Mouse (Mus musculus) embryonic facial prominence, embryonic 10.5 days (tissue): ENCODE results near the gene Dcaf10. TPM values are rescaled to one million over a fixed set of nuclear protein-coding genes. Genes with fewer than 3 reads are reported as not detected.

Experiments
- DNase-seq: peaks from one replicate; pipeline ENCODE4 v3.0.0-alpha.2; 2017; ENCODE audit warnings: low spot score
- H3K27ac ChIP-seq: fragments of 300-500 bp; sonication (generic); replicated peaks from 2 replicates; pipeline ENCODE4 v1.5.1; 2016; ENCODE audit warnings: mild to moderate bottlenecking
- H3K27me3 ChIP-seq: fragments of 300-500 bp; sonication (generic); replicated peaks from 2 replicates; pipeline ENCODE4 v1.6.1; 2016; ENCODE audit warnings: low read depth, mild to moderate bottlenecking; ENCODE audit not compliant: poor library complexity, severe bottlenecking
- H3K36me3 ChIP-seq: fragments of 300-500 bp; sonication (generic); replicated peaks from 2 replicates; pipeline ENCODE4 v1.6.1; 2016; ENCODE audit warnings: mild to moderate bottlenecking, moderate library complexity
- H3K4me1 ChIP-seq: fragments of 300-500 bp; sonication (generic); 2 replicates; pipeline ENCODE4 v1.6.1; 2016
- H3K4me3 ChIP-seq: fragments of 300-500 bp; sonication (generic); 2 replicates; pipeline ENCODE4 v1.5.1; 2016; ENCODE audit warnings: mild to moderate bottlenecking, moderate library complexity
- H3K9me3 ChIP-seq: fragments of 300-500 bp; sonication (generic); 2 replicates; pipeline ENCODE4 v1.6.1; 2016; ENCODE audit warnings: mild to moderate bottlenecking
- WGBS: fragments of 180-500 bp; shearing (Covaris S2); methylation state at CpG from one replicate; pipeline ENCODE4 v1.1.7; 2016; 5-methylcytosine and 5-hydroxymethylcytosine counted together
- polyA plus RNA-seq: library from polyadenylated mRNA; unstranded; fragments of >200 nt; fragmentation: Nextera tagmentation; extraction: Ambion mirVana; gene quantifications from 2 replicates; pipeline ENCODE4 v1.2.1, GENCODE M21; 2016

Gene Dcaf10
- polyA plus RNA-seq, 1 experiment from 2014 or later: 9.0 TPM

DNA sequence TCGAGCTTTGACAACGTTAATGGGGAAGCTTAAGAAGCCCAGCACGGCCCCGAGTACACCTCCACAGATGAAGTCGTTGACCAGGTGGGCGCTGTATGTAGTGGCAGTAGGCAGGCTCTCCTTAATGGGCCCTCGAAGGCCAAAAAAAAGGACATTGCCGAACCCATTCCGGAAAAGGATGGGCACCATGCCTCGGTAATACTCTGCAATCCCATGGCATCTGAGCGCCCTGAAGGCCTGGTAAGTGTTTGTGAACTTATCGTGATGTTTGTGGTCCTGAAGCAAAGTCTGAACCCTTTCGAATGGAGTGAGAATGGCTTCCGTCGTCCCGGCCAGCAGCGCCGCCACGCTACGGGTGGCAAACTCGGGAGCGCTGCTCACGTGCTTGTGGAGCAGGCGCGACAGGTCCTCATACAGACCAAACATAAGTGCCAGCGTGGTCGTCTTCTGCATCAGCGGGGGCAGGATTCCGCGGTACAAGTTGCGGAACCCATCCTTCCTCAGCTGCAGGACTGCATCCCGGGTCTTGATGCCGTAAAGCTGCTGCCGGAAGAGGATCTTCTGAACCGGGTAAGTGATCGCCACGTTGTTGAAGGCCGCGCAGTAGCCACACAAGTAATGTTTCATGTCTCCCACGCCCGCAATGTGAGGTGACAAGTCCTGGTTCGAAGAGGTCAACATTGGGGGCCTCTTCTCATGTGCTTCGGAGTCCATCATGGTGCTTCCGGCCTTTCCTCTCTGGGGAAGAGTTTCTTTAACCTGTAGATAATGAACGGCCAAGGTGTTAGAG is 57.7 kb downstream of the Dcaf10 start:
- Histone ChIP-seq H3K27ac (no peak overlapping the region), H3K4me3 (no peak overlapping the region), H3K27me3 (no peaks in the 10 kb centered on the region), H3K4me1 (no peaks in the 10 kb centered on the region), H3K36me3 (peaks cover 99% of the 10 kb centered on the region), H3K9me3 (no peaks in the 10 kb centered on the region)
- WGBS: 96% methylated on average over 45 of the region's 45 CpGs
- DNase-seq: no peak

DNA sequence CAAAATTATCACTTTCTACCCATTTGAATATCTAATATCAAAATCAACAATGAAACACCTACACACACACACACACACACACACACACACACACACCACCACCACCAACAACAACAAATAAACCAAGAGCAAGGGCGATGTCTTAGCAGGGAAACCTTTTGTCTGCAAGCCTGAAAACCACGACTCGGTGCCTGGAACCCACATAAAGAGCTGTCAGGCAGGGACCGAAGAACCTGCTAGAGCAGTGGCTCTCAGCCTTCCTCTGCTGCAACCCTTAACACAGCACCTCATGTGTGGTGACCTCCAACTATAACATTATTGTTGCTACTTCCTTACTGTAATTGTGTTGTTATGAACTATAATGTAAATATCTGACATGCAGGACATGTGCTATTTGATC is 60.4 kb downstream of the Dcaf10 start:
- no peaks in the 10 kb centered on the region for H3K27me3 ChIP-seq
- WGBS: 93% methylated on average over 4 of the region's 4 CpGs
- peaks cover 80% of the 10 kb centered on the region for H3K36me3 ChIP-seq
- no peak overlapping the region for H3K27ac ChIP-seq
- no peak for DNase-seq
- no peaks in the 10 kb centered on the region for H3K9me3 ChIP-seq
- peaks cover 15% of the 10 kb centered on the region for H3K4me1 ChIP-seq
- H3K4me3 ChIP-seq: no peak overlapping the region

DNA sequence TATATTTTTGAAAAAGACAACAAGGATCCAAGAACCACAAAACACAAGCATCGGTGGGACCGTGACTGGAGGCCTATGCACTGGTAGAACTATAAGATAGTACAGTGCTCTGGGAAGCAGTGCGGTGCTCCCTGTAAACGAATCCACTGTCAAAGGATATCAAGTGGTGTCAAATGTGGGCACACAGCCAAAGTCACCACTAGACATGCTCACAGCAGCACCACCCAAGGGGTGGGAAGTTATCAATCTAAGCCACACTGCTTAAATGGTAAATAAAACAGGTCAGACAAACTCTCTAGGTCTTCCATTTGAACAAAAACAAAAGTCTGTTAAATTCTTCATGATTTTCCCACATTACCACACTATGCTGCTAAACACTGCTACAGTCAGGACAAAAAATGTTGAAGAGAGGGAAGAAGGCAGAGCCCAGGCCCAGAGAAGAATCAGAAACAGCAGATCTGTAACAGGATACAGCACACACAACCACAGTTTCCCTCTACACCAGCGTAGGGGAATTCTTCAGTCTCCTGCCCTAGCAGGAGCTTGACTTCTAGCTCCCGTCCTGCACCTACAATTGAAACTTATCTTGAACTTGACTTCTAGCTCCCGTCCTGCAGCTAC is 61.1 kb downstream of the Dcaf10 start:
- Histone ChIP-seq H3K27ac (no peak overlapping the region), H3K9me3 (no peaks in the 10 kb centered on the region), H3K36me3 (peaks cover 73% of the 10 kb centered on the region), H3K4me1 (peaks cover 22% of the 10 kb centered on the region), H3K27me3 (no peaks in the 10 kb centered on the region), H3K4me3 (no peak overlapping the region)
- 90% methylated on average over 7 of the region's 7 CpGs for WGBS
- no peak for DNase-seq

DNA sequence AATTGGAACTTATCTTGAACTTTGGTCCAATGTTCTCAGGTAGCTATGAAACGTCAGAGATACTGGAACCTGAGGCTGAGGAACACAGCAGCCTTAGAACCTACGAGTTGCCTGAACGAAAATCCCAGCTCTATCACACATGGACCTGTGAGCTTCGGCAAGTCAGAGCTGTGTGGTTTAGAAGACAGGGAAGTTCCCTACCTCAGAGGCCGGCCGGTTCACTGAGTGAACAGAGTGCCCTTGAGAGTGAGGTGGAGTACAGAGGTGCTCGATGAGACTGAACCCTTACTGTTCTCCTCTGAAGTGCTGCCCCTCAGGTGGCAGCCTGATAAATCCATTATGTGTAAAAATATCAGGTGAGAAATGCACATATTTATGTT is 61.6 kb downstream of the Dcaf10 start:
- H3K27me3 ChIP-seq: no peaks in the 10 kb centered on the region
- H3K27ac ChIP-seq: no peak overlapping the region
- peaks cover 68% of the 10 kb centered on the region for H3K36me3 ChIP-seq
- 91% methylated on average over 7 of the region's 7 CpGs for whole genome bisulfite sequencing
- no peaks in the 10 kb centered on the region for H3K9me3 ChIP-seq
- no peak for DNase-seq
- peaks cover 25% of the 10 kb centered on the region for H3K4me1 ChIP-seq
- no peak overlapping the region for H3K4me3 ChIP-seq

DNA sequence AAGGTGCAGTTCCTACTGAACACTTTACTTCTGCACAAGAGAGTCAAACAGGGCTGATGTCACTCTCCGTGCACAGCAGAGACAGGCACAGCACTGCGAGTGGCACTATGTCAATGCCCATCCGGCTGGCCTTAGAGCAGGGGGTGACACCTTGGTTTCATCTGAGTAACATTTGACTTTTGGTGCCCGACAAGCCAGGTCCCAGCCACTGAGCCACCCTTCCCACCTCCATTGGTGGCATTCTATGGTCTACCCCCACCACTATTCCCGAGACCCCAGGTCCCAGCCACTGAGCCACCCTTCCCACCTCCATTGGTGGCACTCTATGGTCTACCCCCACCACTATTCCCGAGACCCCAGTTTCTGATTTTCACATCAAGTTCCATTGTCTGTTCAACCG is 62.2 kb downstream of the Dcaf10 start:
- Histone ChIP-seq H3K4me3 (no peak overlapping the region), H3K27me3 (no peaks in the 10 kb centered on the region), H3K36me3 (peaks cover 62% of the 10 kb centered on the region), H3K27ac (no peak overlapping the region), H3K4me1 (peaks cover 30% of the 10 kb centered on the region), H3K9me3 (no peaks in the 10 kb centered on the region)
- no peak for DNase-seq
- WGBS: 94% methylated on average over 7 of the region's 7 CpGs

DNA sequence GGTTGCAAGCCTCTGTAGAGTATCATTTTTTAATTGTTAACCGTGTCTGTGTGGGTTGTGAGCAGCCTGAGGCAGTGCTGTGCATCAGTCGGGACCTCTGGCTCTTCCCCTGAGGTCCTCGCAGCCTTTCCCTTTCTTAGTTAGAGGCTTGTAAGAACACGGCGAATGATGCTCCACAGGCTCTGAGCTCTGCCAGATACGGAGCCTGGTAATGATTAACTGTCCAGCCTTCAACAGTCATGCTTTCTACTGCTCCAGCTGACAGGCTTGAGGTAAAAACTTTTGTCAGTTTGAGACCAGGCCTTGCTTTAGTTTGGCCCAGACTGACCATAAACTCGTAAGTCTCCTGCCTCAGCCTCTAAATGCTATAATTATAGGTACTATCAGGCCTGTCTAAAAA is 63.4 kb downstream of the Dcaf10 start:
- Histone ChIP-seq H3K4me1 (peaks cover 36% of the 10 kb centered on the region), H3K27ac (no peak overlapping the region), H3K4me3 (no peak overlapping the region), H3K27me3 (no peaks in the 10 kb centered on the region), H3K36me3 (peaks cover 49% of the 10 kb centered on the region), H3K9me3 (no peaks in the 10 kb centered on the region)
- DNase-seq: no peak
- 63% methylated on average over 7 of the region's 7 CpGs for WGBS

DNA sequence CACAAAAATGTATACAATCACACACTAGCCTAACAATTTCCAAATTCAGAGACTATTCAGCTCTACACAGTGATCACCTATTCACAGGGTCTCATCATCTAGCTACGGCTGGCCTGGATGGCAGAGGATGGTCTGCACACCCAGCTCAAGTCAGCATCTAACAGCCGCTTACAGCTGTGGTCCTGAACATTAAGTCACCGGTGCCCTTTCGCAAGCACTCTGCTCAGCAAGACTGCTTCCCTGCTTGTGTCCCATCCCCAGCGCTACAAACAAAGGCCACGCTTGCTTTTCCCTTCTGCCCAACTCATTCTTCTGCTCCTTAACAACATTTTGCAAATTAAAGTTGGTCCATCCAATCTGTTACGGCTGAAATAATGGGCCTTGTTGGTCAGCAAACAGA is 64.5 kb downstream of the Dcaf10 start:
- H3K4me3 ChIP-seq: peak overlapping the region; percentile 98; the same call in 1 of the 2 replicates
- WGBS: 84% methylated on average over 7 of the region's 7 CpGs

DNA sequence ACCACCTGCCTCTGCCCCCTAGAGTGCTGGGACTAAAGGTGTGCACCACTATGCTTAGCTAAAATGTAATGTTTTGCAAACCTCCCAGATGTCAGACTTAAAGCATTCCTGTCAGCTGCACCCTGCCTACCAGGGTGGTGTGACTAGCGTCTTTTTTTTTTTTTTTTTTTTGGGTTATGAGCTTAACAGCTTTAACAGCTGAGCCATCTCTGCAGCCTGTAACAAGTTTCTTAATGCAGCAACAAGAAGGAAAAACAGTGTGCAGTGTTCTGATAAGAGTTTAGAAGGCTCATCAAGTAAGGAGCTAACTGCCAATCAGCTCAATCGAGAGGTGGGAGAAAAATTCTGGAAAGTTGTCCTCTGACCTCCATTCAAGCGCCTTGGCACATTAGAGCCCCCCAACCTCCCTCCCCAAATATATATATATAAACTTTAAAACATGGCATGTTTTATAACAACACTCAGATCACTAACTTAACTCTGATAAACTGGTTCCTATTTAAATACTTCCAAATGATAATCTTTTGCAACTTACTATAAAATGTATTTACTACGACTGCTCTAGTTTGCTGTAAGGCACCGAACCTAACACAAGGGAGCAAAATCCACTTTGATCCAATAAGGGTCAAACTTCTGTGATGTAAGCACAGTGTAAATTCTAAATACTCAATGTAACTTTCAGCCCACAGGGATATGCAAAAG is 65.3 kb downstream of the Dcaf10 start:
- H3K27ac ChIP-seq: peak overlapping the region; percentile 98
- peak overlapping the region; percentile 98 for H3K4me3 ChIP-seq
- no peaks in the 10 kb centered on the region for H3K9me3 ChIP-seq
- H3K36me3 ChIP-seq: peaks cover 31% of the 10 kb centered on the region
- 74% methylated on average over 5 of the region's 5 CpGs for WGBS
- no peak for DNase-seq
- peaks cover 38% of the 10 kb centered on the region for H3K4me1 ChIP-seq
- H3K27me3 ChIP-seq: 0 out of 2 replicates have a peak, but pooled peaks cover 6% of the 10 kb centered on the region

More for the DNA sequence above, 64.5 kb downstream of the Dcaf10 start:
- DNase-seq: no peak
- H3K9me3 ChIP-seq: no peaks in the 10 kb centered on the region
- H3K36me3 ChIP-seq: peaks cover 39% of the 10 kb centered on the region
- H3K27ac ChIP-seq: no peak overlapping the region
- H3K27me3 ChIP-seq: 0 out of 2 replicates have a peak, but pooled peaks cover 6% of the 10 kb centered on the region
- H3K4me1 ChIP-seq: peaks cover 36% of the 10 kb centered on the region

DNA sequence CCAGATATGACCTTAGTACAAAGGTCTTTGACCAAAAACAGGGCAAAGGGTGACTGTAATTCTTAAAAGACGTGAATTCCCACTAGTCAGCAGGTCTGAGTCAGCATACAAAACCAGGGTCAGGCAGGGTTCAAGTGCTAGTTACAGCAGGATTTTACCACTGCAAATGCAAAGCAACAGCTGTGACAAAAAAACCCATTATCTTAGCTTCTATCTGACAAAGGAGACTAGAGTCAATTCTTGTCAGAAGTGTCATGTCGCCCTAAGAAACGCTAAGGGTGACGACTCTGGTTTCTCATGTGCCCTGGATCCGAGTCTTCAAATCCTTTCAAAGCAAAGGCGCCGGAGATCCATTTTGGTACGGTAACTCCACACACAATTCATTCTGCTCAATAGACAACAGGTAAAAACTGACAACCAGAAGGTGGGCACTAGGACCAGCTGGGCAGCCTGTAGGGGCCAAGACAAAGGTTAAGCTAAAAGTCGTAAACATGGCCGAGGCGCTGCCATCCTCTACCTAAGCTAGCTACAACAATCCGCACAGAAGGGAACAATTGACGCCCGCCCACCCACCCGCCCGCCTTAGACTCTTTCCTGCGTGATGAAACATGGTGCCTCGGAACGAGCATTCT is 65.9 kb downstream of the Dcaf10 start:
- WGBS: 3% methylated on average over 19 of the region's 19 CpGs
- peaks cover 24% of the 10 kb centered on the region for H3K36me3 ChIP-seq
- peaks cover 45% of the 10 kb centered on the region for H3K4me1 ChIP-seq
- 0 out of 2 replicates have a peak, but pooled peaks cover 6% of the 10 kb centered on the region for H3K27me3 ChIP-seq
- peak overlapping the region; percentile 98 for H3K4me3 ChIP-seq
- H3K27ac ChIP-seq: peak overlapping the region; percentile 98
- no peaks in the 10 kb centered on the region for H3K9me3 ChIP-seq
- no peak for DNase-seq

DNA sequence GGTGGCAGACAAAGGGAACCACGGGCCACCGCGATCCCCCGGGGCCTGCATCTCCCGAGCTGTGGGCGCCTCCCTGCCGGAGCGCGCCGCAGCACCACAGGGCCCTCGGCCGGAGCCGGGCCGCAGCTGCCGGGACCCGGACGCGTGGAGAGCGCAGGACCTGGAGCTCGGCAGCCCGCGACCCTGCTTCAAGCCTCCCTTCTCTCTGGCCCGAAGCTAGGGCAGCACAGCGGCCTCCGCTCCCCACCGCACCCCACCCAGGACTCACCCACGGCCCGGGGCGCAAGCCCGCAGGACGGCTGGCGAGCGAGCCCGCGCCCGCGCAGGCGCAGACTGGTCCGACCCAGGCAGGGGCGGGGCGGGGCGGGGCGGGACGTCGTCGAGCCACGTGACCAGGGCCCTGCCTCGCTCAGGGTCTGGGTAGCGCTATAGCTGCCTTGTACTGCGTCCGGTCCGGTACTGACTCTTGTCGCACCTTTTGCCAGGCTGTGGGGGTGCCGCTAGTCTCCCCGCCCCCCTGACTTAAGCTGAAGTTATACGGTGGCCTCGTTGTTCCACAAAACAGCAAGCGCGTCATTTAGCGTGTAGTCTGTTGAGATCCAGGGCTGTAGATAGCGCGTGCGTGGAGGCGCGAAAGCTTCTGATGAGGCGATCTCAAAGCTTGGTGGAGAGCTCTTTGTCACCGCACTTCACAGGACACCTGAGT is 66.7 kb downstream of the Dcaf10 start, which contains the start of gene Slc25a51:
Slc25a51 (minus strand) TSS at position 340 of the 706 bp plus-strand sequence.
- under 1% methylated on average over 67 of the region's 67 CpGs for WGBS
- H3K27ac ChIP-seq: peak within 1 kb of the TSS; percentile 98
- DNase-seq: peak; percentile 95

DNA sequence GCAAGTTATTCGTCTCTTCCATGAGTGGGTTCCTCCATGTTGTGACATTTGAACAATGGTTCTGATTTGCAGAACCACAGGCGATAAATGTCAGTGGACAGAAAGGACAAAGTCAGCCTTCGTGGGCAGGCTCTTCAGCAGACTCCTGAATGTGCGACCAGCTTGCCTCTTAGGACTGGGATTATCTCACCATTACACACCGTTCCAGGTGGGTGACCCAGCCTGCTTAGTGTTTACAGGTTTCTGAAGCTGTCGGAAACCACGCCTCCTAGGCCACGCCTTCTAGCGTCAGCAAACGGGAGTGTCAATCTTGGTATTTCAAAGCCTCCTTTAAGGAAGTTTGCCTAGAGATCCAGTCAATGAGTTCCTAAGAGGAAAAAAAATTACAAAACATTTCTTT is 67.4 kb downstream of the Dcaf10 start:
- Histone ChIP-seq H3K36me3 (peaks cover 10% of the 10 kb centered on the region), H3K27ac (peak overlapping the region; percentile 98), H3K4me3 (peak overlapping the region; percentile 98), H3K9me3 (no peaks in the 10 kb centered on the region), H3K4me1 (peaks cover 48% of the 10 kb centered on the region), H3K27me3 (0 out of 2 replicates have a peak, but pooled peaks cover 6% of the 10 kb centered on the region)
- WGBS: 1% methylated on average over 10 of the region's 10 CpGs
- peak; percentile 74 for DNase-seq

More for the DNA sequence above, 66.7 kb downstream of the Dcaf10 start, which contains the start of gene Slc25a51:
- 0 out of 2 replicates have a peak, but pooled peaks cover 6% of the 10 kb centered on the region for H3K27me3 ChIP-seq
- peak within 1 kb of the TSS; percentile 98 for H3K4me3 ChIP-seq
- peaks cover 17% of the 10 kb centered on the region for H3K36me3 ChIP-seq
- H3K9me3 ChIP-seq: no peaks in the 10 kb centered on the region
- H3K4me1 ChIP-seq: peaks cover 48% of the 10 kb centered on the region
